Mouse (Mus musculus) kidney, embryonic 15.5 days (tissue): ENCODE measurements at regions not wholly inside any gene's neighbourhood (a gene's known extent, or its start where the extent isn't known, plus 50 kb on each side); places are given as distances from the start of the nearest gene placed in this dataset.

Experiments used
- ATAC-seq: fragments of 200-750 bp; cut with Nextera tagmentation; replicated peaks from 2 replicates; pipeline ENCODE4 v1.8.0; 2017; ENCODE audit warnings: moderate TSS enrichment; ENCODE audit not compliant: low FRiP score
- H3K27ac ChIP-seq: fragments of 300-500 bp; sonication (generic); 2 replicates; pipeline ENCODE4 v1.5.1; 2015; ENCODE audit warnings: mild to moderate bottlenecking, inconsistent platforms
- H3K27me3 ChIP-seq: fragments of 300-500 bp; sonication (generic); 2 replicates; pipeline ENCODE4 v1.6.1; 2015; ENCODE audit warnings: inconsistent platforms
- H3K36me3 ChIP-seq: fragments of 300-500 bp; sonication (generic); 2 replicates; pipeline ENCODE4 v1.6.1; 2015; ENCODE audit warnings: inconsistent platforms
- H3K4me1 ChIP-seq: fragments of 300-500 bp; sonication (generic); 2 replicates; pipeline ENCODE4 v1.6.1; 2015; ENCODE audit warnings: inconsistent platforms
- H3K4me2 ChIP-seq: fragments of 300-500 bp; sonication (generic); 2 replicates; pipeline ENCODE4 v1.6.1; 2015; ENCODE audit warnings: moderate library complexity, mild to moderate bottlenecking, inconsistent platforms
- H3K4me3 ChIP-seq: fragments of 300-500 bp; sonication (generic); replicated peaks from 2 replicates; pipeline ENCODE4 v1.5.1; 2015; ENCODE audit warnings: mild to moderate bottlenecking, inconsistent platforms
- H3K9ac ChIP-seq: fragments of 300-500 bp; sonication (generic); 2 replicates; pipeline ENCODE4 v1.6.1; 2015; ENCODE audit warnings: mild to moderate bottlenecking, inconsistent platforms
- H3K9me3 ChIP-seq: fragments of 300-500 bp; sonication (generic); replicated peaks from 2 replicates; pipeline ENCODE4 v1.6.1; 2016; ENCODE audit warnings: inconsistent platforms
- WGBS: fragments of 180-500 bp; shearing (Covaris S2); methylation state at CpG from one replicate; pipeline ENCODE4 v1.1.7; 2015; ENCODE audit warnings: mixed read lengths; 5-methylcytosine and 5-hydroxymethylcytosine counted together

GRCm38 (mm10) chr9:85470264-85470821 lies 143.2 kb upstream of the Tent5a start:
- no peaks in the 10 kb centered on the region for H3K4me1 ChIP-seq
- H3K27me3 ChIP-seq = no peaks in the 10 kb centered on the region
- no peak overlapping the region for H3K4me3 ChIP-seq
- H3K9me3 ChIP-seq = no peaks in the 10 kb centered on the region
- no peak overlapping the region for H3K27ac ChIP-seq
- no peak for ATAC-seq
- H3K9ac ChIP-seq = no peak overlapping the region
- no peak overlapping the region for H3K4me2 ChIP-seq
- 62% methylated on average over 8 of the region's 8 CpGs for WGBS
- no peaks in the 10 kb centered on the region for H3K36me3 ChIP-seq

DNA sequence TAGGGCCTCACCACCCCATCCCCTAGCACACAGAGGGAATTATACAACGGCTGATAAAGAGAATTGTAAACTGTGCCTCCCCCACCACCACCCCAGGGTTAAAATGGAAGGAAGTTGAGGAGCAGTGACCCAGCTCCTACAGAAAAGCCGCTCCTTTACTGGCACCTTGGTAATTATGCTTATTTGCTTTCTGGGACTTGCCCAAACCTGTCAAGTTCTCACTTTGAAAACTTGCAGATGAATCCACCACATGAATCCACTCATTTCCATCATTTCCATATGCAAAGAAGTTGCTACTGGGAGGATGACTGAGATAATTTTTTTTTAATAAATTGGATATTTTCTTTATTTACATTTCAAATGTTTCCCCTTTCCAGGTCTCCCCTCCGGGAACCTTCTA lies 142.1 kb upstream of the Tent5a start:
- no peak overlapping the region for H3K4me3 ChIP-seq
- 54% methylated on average over 3 of the region's 3 CpGs for WGBS

GRCm38 (mm10) chr9:85466671-85467070 lies 139.5 kb upstream of the Tent5a start:
- 74% methylated on average over 5 of the region's 5 CpGs for WGBS
- H3K27me3 ChIP-seq = no peaks in the 10 kb centered on the region
- H3K36me3 ChIP-seq = no peaks in the 10 kb centered on the region
- H3K9me3 ChIP-seq = no peaks in the 10 kb centered on the region
- no peak overlapping the region for H3K4me2 ChIP-seq
- H3K27ac ChIP-seq = no peak overlapping the region
- no peak for ATAC-seq
- no peak overlapping the region for H3K9ac ChIP-seq
- no peaks in the 10 kb centered on the region for H3K4me1 ChIP-seq
- H3K4me3 ChIP-seq = no peak overlapping the region

More for the DNA sequence above, 142.1 kb upstream of the Tent5a start:
- Histone ChIP-seq H3K4me1 (no peaks in the 10 kb centered on the region), H3K27ac (no peak overlapping the region), H3K27me3 (no peaks in the 10 kb centered on the region), H3K9me3 (no peaks in the 10 kb centered on the region), H3K4me2 (no peak overlapping the region), H3K36me3 (no peaks in the 10 kb centered on the region), H3K9ac (no peak overlapping the region)
- ATAC-seq = no peak

GRCm38 (mm10) chr9:85459062-85459805 lies 132.1 kb upstream of the Tent5a start:
- ATAC-seq = no peak
- Histone ChIP-seq H3K4me1 (peaks cover 15% of the 10 kb centered on the region), H3K4me2 (no peak overlapping the region), H3K36me3 (no peaks in the 10 kb centered on the region), H3K27me3 (no peaks in the 10 kb centered on the region), H3K9me3 (no peaks in the 10 kb centered on the region), H3K4me3 (no peak overlapping the region), H3K9ac (no peak overlapping the region), H3K27ac (no peak overlapping the region)
- 86% methylated on average over 3 of the region's 3 CpGs for WGBS

DNA sequence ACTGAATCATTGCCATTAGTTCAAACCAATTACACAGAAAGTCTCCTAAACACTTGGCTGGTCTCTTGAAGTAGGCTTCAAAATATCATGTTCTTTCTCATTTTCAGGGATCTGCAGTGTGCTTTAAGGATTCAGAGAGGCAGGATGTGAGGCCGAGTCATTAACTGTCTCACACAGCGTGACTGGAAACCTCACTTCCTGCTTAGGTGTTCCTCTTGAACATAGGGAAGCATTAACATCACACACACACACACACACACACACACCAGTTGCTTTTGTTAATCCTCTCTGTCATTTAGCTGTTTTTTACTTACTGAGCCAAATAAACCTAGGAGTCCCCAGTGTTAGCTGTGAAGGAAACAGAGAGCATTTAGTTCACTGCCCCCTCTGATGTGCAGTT lies 131.2 kb upstream of the Tent5a start:
- Histone ChIP-seq H3K4me3 (no peak overlapping the region), H3K36me3 (no peaks in the 10 kb centered on the region), H3K4me2 (no peak overlapping the region), H3K4me1 (peaks cover 15% of the 10 kb centered on the region), H3K27ac (no peak overlapping the region), H3K9ac (no peak overlapping the region), H3K27me3 (no peaks in the 10 kb centered on the region), H3K9me3 (no peaks in the 10 kb centered on the region)
- WGBS = 62% methylated on average over 2 of the region's 2 CpGs
- no peak for ATAC-seq

- H3K27ac ChIP-seq = no peak overlapping the region
- H3K27me3 ChIP-seq = no peaks in the 10 kb centered on the region
- H3K9ac ChIP-seq = no peak overlapping the region
- H3K4me3 ChIP-seq = no peak overlapping the region
- no peaks in the 10 kb centered on the region for H3K36me3 ChIP-seq
- no peaks in the 10 kb centered on the region for H3K9me3 ChIP-seq
- ATAC-seq = peak; percentile 87
- peaks cover 15% of the 10 kb centered on the region for H3K4me1 ChIP-seq
- no peak overlapping the region for H3K4me2 ChIP-seq
- 22% methylated on average over 5 of the region's 5 CpGs for WGBS
Observed at GRCm38 (mm10) chr9:85457400-85457799, 130.3 kb upstream of the Tent5a start.

DNA sequence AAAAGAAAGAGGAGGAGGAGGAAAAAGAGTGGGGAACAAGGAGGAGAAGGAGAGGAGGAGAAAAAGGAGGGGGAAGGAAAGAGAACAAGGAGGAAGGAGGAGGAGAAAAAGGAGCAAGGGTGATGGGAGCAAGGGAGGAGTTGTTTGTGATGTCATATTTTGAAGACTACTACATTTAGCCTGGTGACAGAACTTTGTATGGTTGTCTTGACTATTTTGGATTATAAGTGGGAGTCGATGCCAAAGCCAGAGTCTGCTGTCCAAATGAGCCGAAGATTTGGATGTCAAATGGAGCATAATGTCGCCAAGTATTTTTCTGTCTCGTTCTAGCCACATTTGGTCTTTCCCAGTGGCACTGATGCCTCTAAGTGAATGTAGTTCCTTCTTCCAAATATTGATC lies 128.2 kb upstream of the Tent5a start:
- Histone ChIP-seq H3K27ac (no peak overlapping the region), H3K4me2 (no peak overlapping the region), H3K4me3 (no peak overlapping the region), H3K4me1 (peaks cover 15% of the 10 kb centered on the region), H3K9ac (no peak overlapping the region), H3K36me3 (no peaks in the 10 kb centered on the region), H3K9me3 (no peaks in the 10 kb centered on the region), H3K27me3 (no peaks in the 10 kb centered on the region)
- ATAC-seq = no peak
- 78% methylated on average over 4 of the region's 4 CpGs for WGBS

DNA sequence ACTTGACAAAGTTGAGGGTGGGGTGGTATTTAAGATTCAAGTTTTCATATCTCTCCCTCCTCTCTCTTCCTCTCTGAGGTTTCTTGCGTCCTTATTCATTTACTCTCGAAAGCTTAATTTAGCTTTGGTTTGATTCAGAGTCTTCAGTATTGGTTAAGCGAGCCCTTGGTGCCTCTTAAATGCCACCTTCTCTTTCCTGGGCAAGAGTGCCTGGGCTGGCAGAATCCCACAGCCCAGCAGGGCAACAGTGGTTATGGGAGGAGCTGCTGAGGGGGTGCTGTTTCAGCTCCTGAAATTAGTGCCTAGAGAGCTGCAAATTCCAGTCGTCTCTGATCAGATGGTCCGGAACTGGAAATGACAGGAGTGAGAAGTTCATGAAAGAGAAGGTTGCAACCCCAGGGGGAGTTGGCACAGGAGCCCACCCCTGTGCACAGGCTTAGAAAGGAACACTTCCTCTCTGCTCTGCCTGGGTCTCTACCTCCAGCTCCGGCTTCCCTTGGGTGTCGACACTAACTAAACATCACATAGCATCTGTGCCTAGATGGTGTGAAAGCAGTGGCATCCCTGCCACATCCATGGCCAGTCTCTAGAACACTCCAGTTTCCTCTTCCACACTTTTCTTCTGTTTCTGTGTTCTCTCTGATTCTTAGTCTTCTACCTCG lies 125.2 kb upstream of the Tent5a start:
- no peaks in the 10 kb centered on the region for H3K27me3 ChIP-seq
- WGBS = 73% methylated on average over 8 of the region's 8 CpGs
- peaks cover 12% of the 10 kb centered on the region for H3K4me1 ChIP-seq
- no peaks in the 10 kb centered on the region for H3K9me3 ChIP-seq
- H3K27ac ChIP-seq = no peak overlapping the region
- H3K4me3 ChIP-seq = no peak overlapping the region
- no peak overlapping the region for H3K4me2 ChIP-seq
- H3K36me3 ChIP-seq = no peaks in the 10 kb centered on the region
- H3K9ac ChIP-seq = no peak overlapping the region
- ATAC-seq = no peak

DNA sequence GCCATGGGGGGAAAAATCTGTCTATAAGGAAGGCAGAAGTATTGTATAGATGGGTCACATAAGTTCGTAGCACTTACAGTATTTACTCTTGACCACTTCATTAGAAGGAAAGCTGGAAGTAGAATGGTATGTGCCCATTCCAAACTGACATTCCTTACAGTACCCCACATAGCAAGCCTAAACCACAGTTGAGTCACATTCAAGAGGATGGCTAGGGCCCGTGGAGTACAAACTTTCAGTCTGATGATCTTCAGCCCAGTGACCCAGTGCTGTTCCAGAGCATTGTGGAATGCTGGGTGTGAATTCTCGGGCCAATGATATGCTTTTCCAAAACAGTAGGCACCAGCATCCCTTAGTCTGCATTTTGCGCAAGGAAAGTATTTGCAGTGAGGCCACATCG lies 124.2 kb upstream of the Tent5a start:
- H3K9ac ChIP-seq = no peak overlapping the region
- H3K4me1 ChIP-seq = 0 out of 2 replicates have a peak, but pooled peaks cover 3% of the 10 kb centered on the region
- H3K27ac ChIP-seq = no peak overlapping the region
- no peaks in the 10 kb centered on the region for H3K9me3 ChIP-seq
- no peaks in the 10 kb centered on the region for H3K27me3 ChIP-seq
- H3K36me3 ChIP-seq = no peaks in the 10 kb centered on the region
- WGBS = 88% methylated on average over 5 of the region's 5 CpGs
- ATAC-seq = no peak
- H3K4me3 ChIP-seq = no peak overlapping the region
- no peak overlapping the region for H3K4me2 ChIP-seq

DNA sequence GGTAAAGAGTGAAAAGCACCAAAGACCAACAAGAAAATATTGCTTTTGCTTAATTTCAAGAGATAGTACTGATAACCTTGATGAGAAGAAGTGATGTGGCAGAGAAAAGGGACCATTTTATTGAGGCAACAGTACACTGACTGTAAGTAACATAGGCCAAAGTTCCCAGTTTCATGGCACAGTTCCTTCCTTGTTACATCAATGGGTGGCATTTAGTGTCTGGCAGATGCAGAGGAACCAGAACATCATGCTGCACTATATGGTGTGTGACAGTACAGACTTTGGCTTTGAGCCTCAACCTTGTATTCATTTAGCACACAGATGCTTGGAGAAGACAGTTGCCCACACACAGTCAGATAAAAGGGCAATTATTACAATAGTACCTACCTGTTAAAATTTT lies 123.7 kb upstream of the Tent5a start:
- Histone ChIP-seq H3K36me3 (no peaks in the 10 kb centered on the region), H3K4me1 (0 out of 2 replicates have a peak, but pooled peaks cover 2% of the 10 kb centered on the region), H3K27ac (no peak overlapping the region), H3K27me3 (no peaks in the 10 kb centered on the region), H3K4me3 (no peak overlapping the region), H3K4me2 (no peak overlapping the region), H3K9ac (no peak overlapping the region), H3K9me3 (no peaks in the 10 kb centered on the region)
- ATAC-seq = no peak

DNA sequence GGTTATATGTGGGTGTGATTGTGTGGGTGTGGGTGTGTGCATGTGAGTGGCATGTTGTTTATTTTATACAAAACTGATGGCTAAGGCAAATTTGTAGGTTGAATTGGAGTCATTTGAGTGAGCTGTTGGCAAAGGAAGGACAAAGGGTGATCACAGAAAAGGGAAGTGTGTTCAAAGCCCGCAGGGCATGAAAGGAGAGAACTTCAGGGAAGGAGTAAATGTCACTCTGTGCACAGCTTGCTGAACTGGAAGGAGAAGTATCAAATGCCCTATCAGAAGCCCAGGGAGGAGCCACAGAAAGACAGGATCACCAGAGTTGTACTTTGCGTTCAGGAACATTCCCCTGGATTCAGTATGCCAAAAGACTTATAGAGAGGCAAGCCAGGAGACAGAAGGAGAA lies 122.3 kb upstream of the Tent5a start:
- Histone ChIP-seq H3K9me3 (no peaks in the 10 kb centered on the region), H3K4me3 (no peak overlapping the region), H3K9ac (no peak overlapping the region), H3K4me2 (no peak overlapping the region), H3K36me3 (no peaks in the 10 kb centered on the region), H3K27ac (no peak overlapping the region), H3K27me3 (no peaks in the 10 kb centered on the region), H3K4me1 (no peaks in the 10 kb centered on the region)
- 55% methylated on average over 2 of the region's 2 CpGs for WGBS
- ATAC-seq = no peak

DNA sequence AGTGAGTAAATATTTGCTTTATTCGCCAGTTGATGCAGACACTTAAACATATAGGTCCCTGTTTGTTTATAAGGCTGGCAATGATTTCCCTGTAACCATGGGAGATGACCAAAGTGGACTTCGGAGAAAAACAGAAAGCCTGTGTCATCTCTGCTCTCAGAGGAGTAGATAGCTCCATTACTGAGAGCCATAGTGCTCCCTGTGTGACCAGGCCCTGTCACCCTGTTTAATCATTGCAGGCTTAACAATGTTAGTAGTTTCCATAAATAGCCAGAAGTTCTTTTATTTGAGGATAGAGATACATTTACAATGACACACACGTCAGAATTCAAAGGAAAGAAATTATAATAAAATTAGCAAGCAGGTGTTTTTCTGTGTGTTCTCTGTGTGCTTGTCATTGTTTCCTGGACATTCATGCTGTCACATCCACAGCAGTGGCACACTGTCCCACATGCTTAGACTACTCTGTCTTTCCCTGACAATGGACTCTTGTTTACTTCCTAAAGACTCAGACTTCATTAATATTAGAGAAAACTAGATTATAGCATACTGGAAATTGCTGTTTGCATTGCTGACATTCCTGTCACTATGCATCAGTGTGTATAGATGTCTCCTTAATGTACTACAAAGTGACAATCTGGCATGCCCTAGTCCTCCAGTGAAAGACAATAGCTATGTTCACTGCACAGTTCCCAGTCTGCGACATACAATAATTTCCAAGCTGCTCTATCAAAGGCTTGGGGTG lies 115.8 kb upstream of the Tent5a start:
- H3K27ac ChIP-seq = no peak overlapping the region
- H3K27me3 ChIP-seq = no peaks in the 10 kb centered on the region
- no peak overlapping the region for H3K4me2 ChIP-seq
- no peak for ATAC-seq
- no peaks in the 10 kb centered on the region for H3K36me3 ChIP-seq
- H3K4me1 ChIP-seq = no peaks in the 10 kb centered on the region
- no peaks in the 10 kb centered on the region for H3K9me3 ChIP-seq
- 71% methylated on average over 4 of the region's 4 CpGs for WGBS
- no peak overlapping the region for H3K9ac ChIP-seq
- H3K4me3 ChIP-seq = no peak overlapping the region
